Mouse (Mus musculus) thymus, adult 2 months (tissue): ENCODE measurements around the gene Gng8. TPM values are rescaled to one million over a fixed set of nuclear protein-coding genes. Genes with fewer than 3 reads are reported as not detected.
A peak's percentile ranks its signal among the peaks of the same experiment; 100 is the strongest.

ENCODE experiments used
- DNase-seq: peaks from one replicate; pipeline ENCODE4 v3.0.0; 2021
- H3K27ac ChIP-seq: fragments of 200-500 bp; 2 replicates; pipeline ENCODE4 v1.5.1; 2012; ENCODE audit warnings: low read length, control low read depth; ENCODE audit not compliant: control insufficient read depth, insufficient read depth
- H3K27me3 ChIP-seq: fragments of 200-500 bp; 2 replicates; pipeline ENCODE4 v1.6.1; 2012; ENCODE audit warnings: mild to moderate bottlenecking, low read length, moderate library complexity, mixed read lengths; ENCODE audit not compliant: control insufficient read depth, insufficient read depth
- H3K36me3 ChIP-seq: fragments of 200-500 bp; 2 replicates; pipeline ENCODE4 v1.6.1; 2012; ENCODE audit warnings: mild to moderate bottlenecking, low read length, moderate library complexity; ENCODE audit not compliant: control insufficient read depth, insufficient read depth
- H3K4me1 ChIP-seq: fragments of 200-500 bp; replicated peaks from 2 replicates; pipeline ENCODE4 v1.6.1; 2012; ENCODE audit warnings: low read length; ENCODE audit not compliant: control insufficient read depth, insufficient read depth
- H3K4me3 ChIP-seq: fragments of 200-500 bp; 2 replicates; pipeline ENCODE4 v1.5.1; 2012; ENCODE audit warnings: mild to moderate bottlenecking, low read length, control low read depth, moderate library complexity; ENCODE audit not compliant: control insufficient read depth, insufficient read depth
- CTCF ChIP-seq: fragments of 200-500 bp; IDR thresholded peaks from 2 replicates; pipeline ENCODE4 v1.5.1; 2012; ENCODE audit warnings: mild to moderate bottlenecking, control low read depth, low read length, moderate library complexity, borderline replicate concordance; ENCODE audit not compliant: control insufficient read depth, poor library complexity, insufficient read depth; ENCODE audit errors: extremely low read depth
- POLR2A ChIP-seq: fragments of 200-500 bp; IDR thresholded peaks from 2 replicates; pipeline ENCODE4 v1.6.1; 2012; ENCODE audit warnings: mild to moderate bottlenecking, low read length, control low read depth, moderate library complexity; ENCODE audit not compliant: control insufficient read depth, poor library complexity, insufficient read depth; ENCODE audit errors: extremely low read depth
- WGBS: fragments of 180-500 bp; shearing (Covaris S2); methylation state at CpG from one replicate; pipeline ENCODE4 v1.1.7; 2018; 5-methylcytosine and 5-hydroxymethylcytosine counted together
- polyA plus RNA-seq: library from polyadenylated mRNA; depleted of rRNA; stranded (reverse); fragments of >200 nt; gene quantifications from 2 replicates; pipeline ENCODE4 v1.2.3, GENCODE M21; 2012

The Gng8 gene
- polyA plus RNA-seq, 1 experiment, result 1.7 TPM

DNA sequence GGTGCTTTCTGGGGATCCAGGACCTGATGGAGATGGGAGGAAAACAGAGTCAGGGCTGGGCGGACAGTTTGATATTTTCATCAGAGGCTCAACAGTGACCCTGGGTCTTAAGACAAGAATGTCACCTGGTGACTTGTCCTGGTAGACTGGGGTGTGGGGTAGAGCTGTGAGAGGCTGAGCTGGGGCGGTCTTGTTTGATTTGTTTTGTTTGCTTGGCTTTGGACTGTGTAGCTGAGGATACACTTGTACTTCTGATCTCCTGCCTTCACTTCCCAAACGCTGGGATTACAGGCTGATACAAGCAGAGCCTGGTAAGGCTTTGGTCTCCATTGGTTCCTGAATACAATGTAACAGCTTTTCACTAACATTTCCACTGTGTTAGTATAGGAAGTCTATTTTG, 24.1 kb upstream of the Gng8 start:
- Histone ChIP-seq H3K4me3 (no peak overlapping the region), H3K27me3 (no peaks in the 10 kb centered on the region), H3K4me1 (no peaks in the 10 kb centered on the region), H3K27ac (no peak overlapping the region), H3K36me3 (peaks cover 96% of the 10 kb centered on the region)
- WGBS, result 97% methylated on average over 3 of the region's 3 CpGs
- DNase-seq, result no peak
- TF ChIP-seq CTCF (no peak), POLR2A (no peak)

DNA sequence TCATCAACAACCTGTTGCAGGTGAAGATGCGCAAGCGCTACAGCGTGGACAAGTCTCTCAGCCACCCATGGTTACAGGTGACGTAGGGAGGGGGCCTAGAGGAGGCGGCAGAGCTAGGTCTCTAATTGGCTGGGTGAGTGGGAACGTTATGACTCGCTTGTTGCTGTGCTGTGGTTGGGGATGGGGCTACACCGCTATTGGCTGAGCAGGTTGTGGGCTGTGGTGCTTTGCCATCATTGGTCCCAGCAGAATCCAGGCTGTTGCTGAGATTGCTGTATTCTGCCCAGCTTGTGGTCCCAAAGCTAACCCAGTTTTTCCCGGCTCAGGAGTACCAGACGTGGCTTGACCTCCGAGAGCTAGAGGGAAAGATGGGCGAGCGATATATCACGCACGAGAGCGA, 22.1 kb upstream of the Gng8 start:
- 95% methylated on average over 16 of the region's 16 CpGs for WGBS
- no peaks in the 10 kb centered on the region for H3K27me3 ChIP-seq
- H3K4me1 ChIP-seq, result peaks cover 8% of the 10 kb centered on the region
- H3K36me3 ChIP-seq, result peaks cover 76% of the 10 kb centered on the region
- no peak overlapping the region for H3K27ac ChIP-seq
- TF ChIP-seq POLR2A (no peak), CTCF (no peak)
- no peak for DNase-seq
- H3K4me3 ChIP-seq, result no peak overlapping the region

GRCm38 (mm10) chr7:16871600-16871999, 20.0 kb upstream of the Gng8 start:
- no peaks in the 10 kb centered on the region for H3K27me3 ChIP-seq
- DNase-seq, result no peak
- no peak overlapping the region for H3K27ac ChIP-seq
- no peak for TF ChIP-seq CTCF
- no peak for TF ChIP-seq POLR2A
- H3K4me1 ChIP-seq, result peaks cover 16% of the 10 kb centered on the region
- peaks cover 55% of the 10 kb centered on the region for H3K36me3 ChIP-seq
- 96% methylated on average over 10 of the region's 10 CpGs for WGBS
- H3K4me3 ChIP-seq, result no peak overlapping the region

DNA sequence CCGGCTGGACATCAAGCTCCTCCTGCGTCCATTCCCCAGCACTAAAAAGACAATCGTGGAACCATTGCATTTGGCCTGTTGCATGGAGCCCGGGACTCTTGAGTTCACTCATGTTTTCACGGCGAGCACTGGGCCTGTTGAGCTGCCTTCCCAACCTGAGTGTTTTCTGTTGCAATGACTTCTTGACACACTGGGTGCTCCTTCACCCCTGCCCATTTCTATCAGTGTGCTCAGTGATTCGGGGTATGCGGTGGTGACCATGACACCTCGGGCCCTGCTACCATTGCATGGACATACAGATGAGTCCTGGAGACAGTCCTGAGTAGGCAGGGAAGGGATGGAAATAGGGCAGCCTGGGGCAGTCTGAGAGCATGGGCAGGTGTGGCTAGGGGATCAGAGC, 19.1 kb upstream of the Gng8 start:
- TF ChIP-seq POLR2A (no peak), CTCF (no peak)
- DNase-seq, result no peak
- peaks cover 47% of the 10 kb centered on the region for H3K36me3 ChIP-seq
- no peaks in the 10 kb centered on the region for H3K27me3 ChIP-seq
- 97% methylated on average over 9 of the region's 9 CpGs for WGBS
- H3K4me1 ChIP-seq, result peaks cover 20% of the 10 kb centered on the region
- H3K4me3 ChIP-seq, result no peak overlapping the region
- H3K27ac ChIP-seq, result no peak overlapping the region

- Histone ChIP-seq H3K27me3 (no peaks in the 10 kb centered on the region), H3K4me3 (no peak overlapping the region), H3K27ac (no peak overlapping the region), H3K36me3 (peaks cover 37% of the 10 kb centered on the region), H3K4me1 (peaks cover 20% of the 10 kb centered on the region)
- TF ChIP-seq CTCF, result no peak
- TF ChIP-seq POLR2A, result no peak
- no peak for DNase-seq
- WGBS, result 94% methylated on average over 4 of the region's 4 CpGs
These were observed 18.2 kb upstream of the Gng8 start for GRCm38 (mm10) chr7:16873392-16873791.

GRCm38 (mm10) chr7:16874190-16874589, 17.4 kb upstream of the Gng8 start:
- DNase-seq, result peak; percentile 82
- H3K27me3 ChIP-seq, result no peaks in the 10 kb centered on the region
- H3K4me3 ChIP-seq, result no peak overlapping the region
- 2% methylated on average over 17 of the region's 17 CpGs for WGBS
- H3K36me3 ChIP-seq, result peaks cover 29% of the 10 kb centered on the region
- peak; percentile 88 for TF ChIP-seq CTCF
- no peak for TF ChIP-seq POLR2A
- peaks cover 20% of the 10 kb centered on the region for H3K4me1 ChIP-seq
- H3K27ac ChIP-seq, result no peak overlapping the region; the same call in 1 of the 2 replicates

DNA sequence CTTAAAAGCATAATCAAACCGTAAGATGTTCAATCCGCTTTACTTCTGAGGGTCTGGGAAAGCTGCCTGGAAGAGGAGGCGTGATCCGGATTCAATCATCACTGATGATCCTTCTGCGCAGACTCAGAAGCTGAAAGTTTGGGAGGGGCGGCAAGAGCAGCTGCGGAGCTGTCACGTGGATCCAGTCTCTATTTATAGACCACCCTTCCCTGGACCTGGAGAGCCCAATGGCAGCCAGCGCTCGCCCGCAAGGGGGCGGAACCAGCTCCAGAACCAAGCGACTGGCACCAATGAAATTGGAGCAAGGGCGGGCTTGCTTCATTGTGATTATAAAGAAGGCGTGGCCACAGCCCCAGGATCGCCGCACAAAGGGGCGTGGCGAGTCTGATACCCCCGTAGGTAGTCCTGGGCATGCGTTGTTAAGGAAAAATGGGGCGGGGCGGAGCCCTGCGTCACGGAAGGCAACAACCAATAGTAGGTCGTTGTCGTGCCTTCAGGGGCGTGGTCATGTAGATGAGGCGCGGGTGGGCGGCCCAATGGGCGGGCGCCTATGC, 16.8 kb upstream of the Gng8 start:
- under 1% methylated on average over 32 of the region's 33 CpGs for WGBS
- TF ChIP-seq POLR2A, result peak; percentile 49; the same call in 1 of the 2 replicates
- TF ChIP-seq CTCF, result peak; percentile 50; the same call in 1 of the 2 replicates
- DNase-seq, result peak; percentile 97
- Histone ChIP-seq H3K27me3 (no peaks in the 10 kb centered on the region), H3K27ac (no peak overlapping the region), H3K36me3 (peaks cover 23% of the 10 kb centered on the region), H3K4me1 (peaks cover 20% of the 10 kb centered on the region), H3K4me3 (0 out of 2 replicates have a peak overlapping the region, but pooled peaks have one; percentile 1)
